Mouse (Mus musculus): ENCODE data around the gene Bloc1s2. TPM values are rescaled to one million over a fixed set of nuclear protein-coding genes. Genes with fewer than 3 reads are reported as not detected.
A peak's percentile ranks its signal among the peaks of the same experiment; 100 is the strongest.

Bloc1s2 gene
- 130 and 141 TPM in 2 replicates for polyA plus RNA-seq (2015; fragmentation: Nextera tagmentation; extraction: Ambion mirVana)

GRCm38 (mm10) chr19:44145702-44146567 is at the start of gene Bloc1s2:
Bloc1s2 (minus strand) TSS chr19:44146446.
- H3K27ac ChIP-seq, result peak within 1 kb of the TSS; percentile 51
- ATAC-seq, result peak; percentile 96
- peaks cover 8% of the 10 kb centered on the region for H3K4me1 ChIP-seq
- H3K9ac ChIP-seq, result peak within 1 kb of the TSS; percentile 83
- H3K27me3 ChIP-seq, result peaks cover 13% of the 10 kb centered on the region
- H3K9me3 ChIP-seq (replicated peaks), result no peaks in the 10 kb centered on the region
- WGBS, result 2% methylated on average over 46 of the region's 46 CpGs
- peak within 1 kb of the TSS; percentile 86 for H3K4me2 ChIP-seq
- peaks cover 35% of the 10 kb centered on the region for H3K36me3 ChIP-seq (ENCODE audit: poor library complexity, severe bottlenecking)
- peak within 1 kb of the TSS; percentile 78 for H3K4me3 ChIP-seq

DNA sequence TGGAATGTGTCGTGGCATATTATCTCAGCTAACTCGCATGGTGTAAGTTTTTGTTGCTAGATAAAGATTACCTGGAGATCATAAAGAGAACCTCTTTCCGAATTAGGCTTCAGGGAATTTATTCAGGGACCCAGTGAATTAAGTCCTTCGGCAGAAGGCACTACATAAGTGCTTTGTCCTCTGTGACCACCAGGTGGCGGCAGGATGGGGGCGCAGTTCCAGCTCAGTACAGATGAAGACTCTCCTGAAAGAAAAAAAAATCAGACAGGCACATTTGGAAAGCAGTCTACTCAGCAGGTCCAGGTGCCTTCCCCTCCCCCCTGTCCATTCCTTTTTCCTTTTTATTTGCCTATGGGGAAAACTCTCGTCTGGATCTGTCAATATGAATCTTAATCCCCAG is 48.9 kb upstream of the Bloc1s2 start:
- 8% methylated on average over 7 of the region's 7 CpGs for WGBS
- peak; percentile 51; the same call in 1 of the 2 replicates for ATAC-seq

DNA sequence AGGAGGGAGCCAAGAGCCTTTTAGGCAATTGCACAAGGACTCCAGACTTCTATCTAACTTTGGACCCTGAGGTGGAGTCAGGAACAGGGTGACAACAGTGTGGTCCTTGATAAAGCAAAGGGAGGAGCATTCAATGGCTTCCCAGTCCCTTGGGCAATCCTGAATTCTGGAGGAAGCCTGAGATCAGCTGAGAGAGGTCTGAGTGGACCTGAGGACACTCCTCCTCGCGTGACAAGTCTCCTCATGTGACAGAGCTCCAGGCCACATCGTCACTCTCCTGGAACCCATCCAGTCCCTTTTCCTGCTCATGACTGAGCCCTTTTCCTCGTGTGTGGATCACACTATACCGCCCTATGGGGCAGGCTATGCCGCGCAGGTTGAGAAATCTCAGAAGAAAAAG is 47.7 kb upstream of the Bloc1s2 start:
- 90% methylated on average over 7 of the region's 7 CpGs for WGBS
- Histone ChIP-seq H3K4me1 (no peaks in the 10 kb centered on the region), H3K36me3 (ENCODE audit: poor library complexity, severe bottlenecking) (no peaks in the 10 kb centered on the region), H3K9me3 (replicated peaks) (no peaks in the 10 kb centered on the region), H3K4me3 (no peak overlapping the region), H3K27me3 (no peaks in the 10 kb centered on the region), H3K9ac (no peak overlapping the region), H3K4me2 (no peak overlapping the region), H3K27ac (no peak overlapping the region)
- no peak for ATAC-seq

More for the DNA sequence above, 48.9 kb upstream of the Bloc1s2 start:
- Histone ChIP-seq H3K9ac (no peak overlapping the region), H3K27ac (no peak overlapping the region), H3K4me1 (no peaks in the 10 kb centered on the region), H3K4me3 (no peak overlapping the region), H3K9me3 (replicated peaks) (no peaks in the 10 kb centered on the region), H3K36me3 (ENCODE audit: poor library complexity, severe bottlenecking) (no peaks in the 10 kb centered on the region), H3K4me2 (no peak overlapping the region), H3K27me3 (no peaks in the 10 kb centered on the region)

DNA sequence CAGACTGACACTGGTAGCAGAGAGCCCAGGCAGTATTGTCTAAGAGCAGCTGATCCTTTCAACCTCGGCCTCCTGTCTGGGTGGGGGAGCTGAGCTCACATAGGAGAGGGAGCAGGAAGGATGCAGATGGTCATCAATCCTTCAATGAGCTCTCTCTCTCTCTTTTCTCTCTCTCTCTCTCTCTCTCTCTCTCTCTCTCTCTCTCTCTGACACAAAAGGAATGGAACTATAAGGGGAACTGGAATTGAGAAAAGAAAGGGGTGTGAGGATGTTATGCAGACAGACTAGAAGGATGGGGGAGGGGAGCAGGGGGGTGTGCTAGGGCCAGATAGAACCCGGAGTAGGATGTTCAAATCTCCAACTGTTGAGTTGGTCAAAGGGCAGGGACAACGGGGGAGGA is 46.1 kb upstream of the Bloc1s2 start, which contains the start of gene Pkd2l1:
Gene Pkd2l1, minus strand, starts transcription at position 101 of the 400 bp plus-strand sequence.
- 42% methylated on average over 3 of the region's 3 CpGs for WGBS
- Histone ChIP-seq H3K36me3 (ENCODE audit: poor library complexity, severe bottlenecking) (no peaks in the 10 kb centered on the region), H3K4me1 (no peaks in the 10 kb centered on the region), H3K4me2 (no peak within 1 kb of the TSS), H3K27ac (no peak within 1 kb of the TSS), H3K9ac (no peak within 1 kb of the TSS), H3K4me3 (no peak within 1 kb of the TSS), H3K9me3 (replicated peaks) (no peaks in the 10 kb centered on the region), H3K27me3 (no peaks in the 10 kb centered on the region)
- ATAC-seq, result no peak

DNA sequence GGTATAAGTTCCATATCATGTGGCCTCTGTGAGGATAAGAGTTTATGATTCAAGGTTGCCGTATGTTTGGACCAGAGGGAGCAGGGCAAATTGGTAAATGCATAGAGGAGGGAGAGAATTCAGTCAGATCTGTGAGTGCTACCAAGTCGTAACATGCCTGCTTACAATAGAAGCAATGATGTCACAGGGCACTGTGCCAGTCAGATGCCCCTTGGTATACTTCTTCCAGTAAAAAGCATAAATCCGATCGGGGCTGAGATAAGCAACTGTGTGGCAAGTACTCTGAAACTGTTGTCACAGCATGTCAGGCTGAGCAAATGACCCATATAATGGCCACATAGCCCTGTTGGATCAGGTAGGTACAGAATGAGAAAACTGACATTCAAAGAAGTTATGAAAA is 42.8 kb upstream of the Bloc1s2 start:
- Histone ChIP-seq H3K9me3 (replicated peaks) (no peaks in the 10 kb centered on the region), H3K4me1 (no peaks in the 10 kb centered on the region), H3K4me3 (no peak overlapping the region), H3K4me2 (no peak overlapping the region), H3K9ac (no peak overlapping the region), H3K27ac (no peak overlapping the region), H3K27me3 (no peaks in the 10 kb centered on the region), H3K36me3 (ENCODE audit: poor library complexity, severe bottlenecking) (no peaks in the 10 kb centered on the region)
- no peak for ATAC-seq
- WGBS, result 71% methylated on average over 4 of the region's 4 CpGs

DNA sequence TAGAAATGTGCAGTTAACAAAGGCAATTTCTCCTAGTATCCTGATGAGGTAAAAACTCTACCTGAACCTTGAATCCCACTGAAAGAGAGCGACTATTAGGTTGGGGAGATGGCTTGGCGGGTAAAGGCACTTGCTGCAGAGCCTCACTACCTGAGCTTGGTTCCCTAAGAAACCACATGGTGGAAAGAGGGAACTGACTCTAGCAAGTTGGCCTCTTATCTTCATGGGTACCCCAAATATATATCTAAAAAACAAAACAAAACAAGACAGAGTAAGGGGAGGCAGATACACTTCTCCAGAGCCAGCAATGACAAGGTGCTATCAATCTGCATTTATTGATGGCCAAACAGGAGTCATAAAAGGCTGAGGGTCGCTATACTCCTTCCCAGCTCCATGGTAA is 37.7 kb upstream of the Bloc1s2 start:
- no peak for ATAC-seq
- no peaks in the 10 kb centered on the region for H3K4me1 ChIP-seq
- H3K27ac ChIP-seq, result no peak overlapping the region
- no peaks in the 10 kb centered on the region for H3K27me3 ChIP-seq
- 79% methylated on average over 3 of the region's 3 CpGs for WGBS
- no peak overlapping the region for H3K4me3 ChIP-seq
- H3K36me3 ChIP-seq (ENCODE audit: poor library complexity, severe bottlenecking), result no peaks in the 10 kb centered on the region
- no peaks in the 10 kb centered on the region for H3K9me3 ChIP-seq (replicated peaks)
- no peak overlapping the region for H3K4me2 ChIP-seq
- no peak overlapping the region for H3K9ac ChIP-seq

GRCm38 (mm10) chr19:44180502-44180901 is 34.3 kb upstream of the Bloc1s2 start:
- Histone ChIP-seq H3K27ac (no peak overlapping the region), H3K36me3 (ENCODE audit: poor library complexity, severe bottlenecking) (no peaks in the 10 kb centered on the region), H3K9me3 (replicated peaks) (peaks cover 6% of the 10 kb centered on the region; the same call in 1 of the 2 replicates), H3K4me2 (no peak overlapping the region), H3K27me3 (no peaks in the 10 kb centered on the region), H3K9ac (no peak overlapping the region), H3K4me1 (no peaks in the 10 kb centered on the region), H3K4me3 (no peak overlapping the region)
- no peak for ATAC-seq
- WGBS, result 86% methylated on average over 1 of the region's 1 CpGs

DNA sequence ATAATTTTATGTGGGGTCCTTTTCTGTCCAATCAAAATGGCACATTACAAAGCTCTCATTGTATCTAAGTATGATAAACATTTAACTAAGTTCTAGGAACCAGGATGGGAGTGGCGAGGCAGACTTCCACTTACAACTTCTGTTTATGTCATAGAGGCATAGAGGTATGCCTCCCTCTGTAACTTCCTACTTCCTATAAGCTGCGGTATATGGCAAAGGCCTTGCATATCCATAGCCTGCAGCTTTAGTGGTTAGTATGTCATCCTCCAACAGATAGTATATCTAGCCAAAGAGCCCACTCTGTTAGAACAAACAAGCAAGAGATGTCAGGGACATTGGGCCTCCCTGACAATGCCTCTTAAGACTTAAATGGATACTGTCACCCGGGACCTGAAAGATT is 30.5 kb upstream of the Bloc1s2 start:
- H3K36me3 ChIP-seq (ENCODE audit: poor library complexity, severe bottlenecking), result no peaks in the 10 kb centered on the region
- H3K4me1 ChIP-seq, result no peaks in the 10 kb centered on the region
- no peaks in the 10 kb centered on the region for H3K27me3 ChIP-seq
- H3K27ac ChIP-seq, result no peak overlapping the region
- no peak overlapping the region for H3K4me3 ChIP-seq
- WGBS, result 91% methylated on average over 3 of the region's 3 CpGs
- no peak overlapping the region for H3K4me2 ChIP-seq
- ATAC-seq, result no peak
- H3K9ac ChIP-seq, result no peak overlapping the region
- peaks cover 12% of the 10 kb centered on the region; the same call in 1 of the 2 replicates for H3K9me3 ChIP-seq (replicated peaks)

DNA sequence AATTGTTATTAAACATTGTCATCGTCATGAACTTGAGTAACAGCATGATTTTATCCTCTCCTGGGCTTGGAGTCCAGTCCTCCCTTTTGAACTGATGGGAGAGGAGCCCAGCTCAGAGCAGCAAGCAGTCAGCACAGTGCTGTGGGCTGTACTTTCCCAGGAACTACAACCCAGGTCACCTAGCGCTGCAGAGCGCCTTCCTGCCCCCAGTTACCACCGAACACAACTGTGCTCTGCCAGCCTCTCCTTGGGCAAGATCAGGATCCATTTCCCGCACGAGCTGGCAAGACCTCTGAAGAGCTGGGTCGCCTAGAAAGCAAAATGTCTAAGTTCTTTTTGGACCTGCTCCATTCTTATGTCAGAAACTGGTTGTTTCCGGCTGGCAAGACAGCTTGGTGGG is 28.6 kb upstream of the Bloc1s2 start:
- no peaks in the 10 kb centered on the region for H3K36me3 ChIP-seq (ENCODE audit: poor library complexity, severe bottlenecking)
- no peaks in the 10 kb centered on the region for H3K27me3 ChIP-seq
- H3K4me1 ChIP-seq, result no peaks in the 10 kb centered on the region
- H3K9ac ChIP-seq, result no peak overlapping the region
- H3K4me2 ChIP-seq, result no peak overlapping the region
- H3K9me3 ChIP-seq (replicated peaks), result peaks cover 12% of the 10 kb centered on the region; the same call in 1 of the 2 replicates
- WGBS, result 70% methylated on average over 8 of the region's 8 CpGs
- no peak overlapping the region for H3K27ac ChIP-seq
- no peak overlapping the region for H3K4me3 ChIP-seq
- no peak for ATAC-seq

GRCm38 (mm10) chr19:44161515-44161914 is 15.3 kb upstream of the Bloc1s2 start:
- no peak overlapping the region for H3K4me2 ChIP-seq
- no peak overlapping the region for H3K9ac ChIP-seq
- 0 out of 2 replicates have a peak, but pooled peaks cover 1% of the 10 kb centered on the region for H3K27me3 ChIP-seq
- whole genome bisulfite sequencing, result 17% methylated on average over 3 of the region's 3 CpGs
- H3K4me1 ChIP-seq, result no peaks in the 10 kb centered on the region
- no peak overlapping the region for H3K4me3 ChIP-seq
- no peak for ATAC-seq
- no peaks in the 10 kb centered on the region for H3K9me3 ChIP-seq (replicated peaks)
- no peaks in the 10 kb centered on the region for H3K36me3 ChIP-seq (ENCODE audit: poor library complexity, severe bottlenecking)
- no peak overlapping the region for H3K27ac ChIP-seq

- Histone ChIP-seq H3K36me3 (ENCODE audit: poor library complexity, severe bottlenecking) (no peaks in the 10 kb centered on the region), H3K4me3 (no peak overlapping the region), H3K4me2 (no peak overlapping the region), H3K27me3 (peaks cover 17% of the 10 kb centered on the region; the same call in 1 of the 2 replicates), H3K9ac (no peak overlapping the region), H3K4me1 (no peaks in the 10 kb centered on the region), H3K27ac (no peak overlapping the region), H3K9me3 (replicated peaks) (no peaks in the 10 kb centered on the region)
- no peak for ATAC-seq
- 79% methylated on average over 3 of the region's 3 CpGs for WGBS
These were observed 13.1 kb upstream of the Bloc1s2 start for GRCm38 (mm10) chr19:44159386-44159785.

GRCm38 (mm10) chr19:44157005-44157404 is 10.8 kb upstream of the Bloc1s2 start:
- H3K9ac ChIP-seq, result no peak overlapping the region
- no peaks in the 10 kb centered on the region for H3K4me1 ChIP-seq
- H3K27me3 ChIP-seq, result peaks cover 19% of the 10 kb centered on the region; the same call in 1 of the 2 replicates
- H3K36me3 ChIP-seq (ENCODE audit: poor library complexity, severe bottlenecking), result no peaks in the 10 kb centered on the region
- no peak for ATAC-seq
- no peak overlapping the region for H3K4me3 ChIP-seq
- H3K27ac ChIP-seq, result no peak overlapping the region
- no peaks in the 10 kb centered on the region for H3K9me3 ChIP-seq (replicated peaks)
- WGBS, result 92% methylated on average over 10 of the region's 10 CpGs
- H3K4me2 ChIP-seq, result no peak overlapping the region
